Mouse (Mus musculus): ENCODE data around the gene Unc119. TPM values are rescaled to one million over a fixed set of nuclear protein-coding genes. Genes with fewer than 3 reads are reported as not detected.

Gene Unc119
- polyA plus RNA-seq, 3 experiments from 2014 or later: 11.3 to 29.0 (median 11.9) TPM

GRCm38 (mm10) chr11:78372166-78372565, 28.9 kb downstream of the Unc119 start:
- no peak for ATAC-seq

- ATAC-seq: no peak
Observed at GRCm38 (mm10) chr11:78372610-78373009, 29.3 kb downstream of the Unc119 start.

GRCm38 (mm10) chr11:78374147-78374546, 30.9 kb downstream of the Unc119 start:
- ATAC-seq: no peak

GRCm38 (mm10) chr11:78377549-78378159, 34.4 kb downstream of the Unc119 start:
- no peak for ATAC-seq

DNA sequence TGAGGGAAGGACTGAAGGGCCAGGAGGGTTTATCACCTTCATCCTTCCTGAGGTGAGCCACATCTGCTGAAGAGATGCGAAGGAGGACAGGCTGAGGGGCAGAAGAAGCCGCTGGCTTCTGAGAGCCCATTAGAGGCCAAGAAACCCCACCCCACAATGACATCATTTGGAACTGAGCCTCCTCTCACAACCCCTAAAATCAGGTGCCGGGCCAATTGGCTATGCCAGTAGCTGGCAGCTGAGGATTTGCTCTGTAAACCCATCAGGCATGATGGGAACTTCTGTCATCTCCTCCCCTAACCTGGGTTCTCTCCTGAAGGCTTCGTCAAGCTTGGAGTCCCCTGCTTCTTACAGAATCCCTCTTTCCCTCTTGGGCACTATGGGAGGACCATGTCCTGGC, 37.1 kb downstream of the Unc119 start:
- no peak for ATAC-seq

DNA sequence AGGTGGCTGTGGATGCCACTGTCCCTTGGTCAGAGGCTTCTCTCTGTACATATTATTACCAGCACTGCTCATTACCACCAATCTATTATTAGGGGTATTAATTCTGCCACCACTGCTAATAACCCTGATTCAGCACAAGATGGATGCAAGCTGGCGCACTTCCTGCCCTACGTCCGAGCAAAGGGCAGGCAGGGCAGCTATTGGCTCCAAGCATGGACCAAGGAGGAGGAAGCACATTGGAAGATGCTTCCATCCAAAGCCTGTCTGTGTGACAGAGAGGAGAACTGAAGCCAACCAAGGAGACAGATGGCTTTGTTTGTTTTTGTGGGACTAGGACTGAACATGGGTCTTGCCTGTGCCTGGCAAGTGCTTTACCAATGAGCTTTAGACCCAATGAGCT, 37.7 kb downstream of the Unc119 start:
- no peak for ATAC-seq

DNA sequence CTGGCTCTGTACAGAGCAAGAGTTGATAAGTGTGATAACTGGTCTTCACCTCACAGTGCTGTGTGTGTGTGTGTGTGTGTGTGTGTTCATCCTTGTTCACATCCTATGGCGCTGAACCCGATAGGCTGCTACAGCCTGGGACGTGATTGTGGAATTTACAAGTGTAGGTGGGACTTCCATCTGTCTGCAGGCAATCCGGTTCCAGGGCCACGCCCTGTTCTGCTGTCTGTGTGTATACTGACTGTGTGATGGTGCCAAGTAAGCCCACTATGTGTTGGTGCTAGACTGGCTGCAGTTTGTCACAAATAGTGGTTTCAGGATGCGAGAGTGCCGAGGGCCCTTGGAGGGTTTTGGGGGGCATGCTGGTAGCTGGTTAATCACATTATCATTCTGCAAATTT, 39.0 kb downstream of the Unc119 start:
- no peak for ATAC-seq

DNA sequence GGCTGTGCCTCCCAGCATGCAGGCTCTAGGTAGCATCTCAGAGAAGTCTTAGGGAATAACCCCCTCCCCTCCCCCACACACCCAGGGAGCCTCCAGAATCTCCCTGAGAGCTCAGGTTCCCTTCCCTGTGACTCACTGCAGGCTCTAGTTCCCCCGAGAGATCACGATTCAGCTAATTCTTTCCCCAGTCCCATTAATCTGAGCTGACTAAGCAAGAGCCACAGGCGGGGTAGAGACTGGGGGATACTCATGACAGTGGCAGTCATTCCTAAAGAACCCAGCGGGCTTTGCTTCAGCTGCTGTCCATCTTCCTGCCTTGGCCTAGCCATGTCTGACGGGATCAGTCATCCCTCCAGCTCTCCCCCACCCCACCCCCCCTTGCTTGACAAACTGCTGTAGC, 39.4 kb downstream of the Unc119 start:
- no peak for ATAC-seq

GRCm38 (mm10) chr11:78385776-78386175, 42.5 kb downstream of the Unc119 start:
- ATAC-seq: no peak

DNA sequence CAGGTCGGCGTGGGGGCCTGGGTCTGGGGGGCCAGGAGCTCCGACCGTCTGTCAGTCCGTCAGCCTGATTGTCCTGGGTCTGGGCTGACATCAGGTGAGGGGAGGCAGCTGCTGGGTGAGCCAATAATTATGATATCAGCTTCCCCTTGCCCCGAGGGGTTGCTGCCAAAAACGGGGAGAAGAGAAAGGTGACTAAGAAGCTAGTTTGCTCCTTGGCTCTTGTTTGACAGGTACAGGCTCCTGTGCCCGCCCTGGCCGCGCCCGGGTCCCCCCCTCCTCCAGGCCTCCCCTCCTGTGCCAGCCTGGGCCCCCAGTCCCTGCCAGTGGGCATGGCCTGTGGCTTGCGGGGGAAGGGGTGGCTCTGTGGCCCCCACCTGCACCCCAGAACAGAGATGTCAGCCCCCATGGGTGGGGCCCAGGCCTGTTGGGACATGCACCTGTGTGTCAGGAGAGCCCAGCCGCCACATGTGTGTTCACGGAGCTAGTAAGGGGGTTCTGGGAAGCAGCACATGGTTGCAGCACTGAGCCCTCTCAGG, 43.3 kb downstream of the Unc119 start, which contains the start of gene Foxn1:
Foxn1 (minus strand) TSS at position 51 of the 536 bp plus-strand sequence.
- ATAC-seq: no peak

- no peak for ATAC-seq
Observed at GRCm38 (mm10) chr11:78392728-78393127, 49.4 kb downstream of the Unc119 start.

- no peak for ATAC-seq
Observed at GRCm38 (mm10) chr11:78396950-78397349, 53.7 kb downstream of the Unc119 start.

GRCm38 (mm10) chr11:78397397-78397796, 54.1 kb downstream of the Unc119 start:
- ATAC-seq: peak; percentile 70

- ATAC-seq: no peak
Observed at GRCm38 (mm10) chr11:78398212-78398611, 54.9 kb downstream of the Unc119 start.

Other genes starting within 250 kb of the Unc119 start
- gene Fam222b, start 248.8 kb upstream of the Unc119 start, polyA plus RNA-seq (2017; shearing (Covaris generic)): 10 to 100 TPM; 10.9 to 20.0 (median 12.1) TPM
- 1 to 10 TPM; 3.5 to 6.8 (median 3.6) TPM for gene Traf4, start 177.9 kb upstream of the Unc119 start, polyA plus RNA-seq (2017; shearing (Covaris generic))
- 10 to 100 TPM in 2 of 3 experiments, 1 to 10 TPM in 1; 9.1 to 13.2 (median 11.3) TPM for gene Nek8, start 166.8 kb upstream of the Unc119 start, polyA plus RNA-seq (2017; shearing (Covaris generic))
- 1 to 10 TPM; 2.7 to 3.6 (median 3.2) TPM for gene Tlcd1, start 166.8 kb upstream of the Unc119 start, polyA plus RNA-seq (2017; shearing (Covaris generic))
- gene Rpl23a, start 159.9 kb upstream of the Unc119 start, polyA plus RNA-seq (2017; shearing (Covaris generic)): 1,000 to 10,000 TPM; 2,768 to 4,435 (median 3,801) TPM
- 1 to 10 TPM in 1 of 3 experiments, not detected in 2; 1.4 TPM for gene Rab34, start 155.1 kb upstream of the Unc119 start, polyA plus RNA-seq (2017; shearing (Covaris generic))
- 1 to 10 TPM; 1.9 to 5.4 (median 3.5) TPM for gene Proca1, start 150.1 kb upstream of the Unc119 start, polyA plus RNA-seq (2017; shearing (Covaris generic))
- 100 to 1,000 TPM; 103 to 118 (median 104) TPM for gene Sdf2, start 97.7 kb upstream of the Unc119 start, polyA plus RNA-seq (2017; shearing (Covaris generic))
- 10 to 100 TPM; 16.6 to 18.7 (median 16.9) TPM for gene Supt6, start 97.5 kb upstream of the Unc119 start, polyA plus RNA-seq (2017; shearing (Covaris generic))
- gene 2610507B11Rik, start 81.7 kb upstream of the Unc119 start, polyA plus RNA-seq (2017; shearing (Covaris generic)): 10 to 100 TPM; 26.4 to 41.9 (median 27.3) TPM
- under 1 TPM; 0.44 to 0.79 (median 0.48) TPM for gene BC030499, start 52.6 kb upstream of the Unc119 start, polyA plus RNA-seq (2017; shearing (Covaris generic))
- gene Spag5, start 42.0 kb upstream of the Unc119 start, polyA plus RNA-seq (2017; shearing (Covaris generic)): 10 to 100 TPM in 1 of 3 experiments, 1 to 10 TPM in 2; 2.2 to 22.1 (median 3.4) TPM
- gene Aldoc, start 20.5 kb upstream of the Unc119 start, polyA plus RNA-seq (2017; shearing (Covaris generic)): 1 to 10 TPM; 4.0 to 9.6 (median 7.6) TPM
- gene Pigs, start 15.1 kb upstream of the Unc119 start, polyA plus RNA-seq (2017; shearing (Covaris generic)): 10 to 100 TPM; 55.1 to 70.1 (median 57.5) TPM
- gene Foxn1, start 43.1 kb downstream of the Unc119 start, polyA plus RNA-seq (2017; shearing (Covaris generic)): not detected
- gene Slc13a2, start 78.7 kb downstream of the Unc119 start, polyA plus RNA-seq (2017; shearing (Covaris generic)): not detected
- 1 to 10 TPM in 2 of 3 experiments, under 1 TPM in 1; 0.36 to 4.3 (median 3.7) TPM for gene Slc46a1, start 122.2 kb downstream of the Unc119 start, polyA plus RNA-seq (2017; shearing (Covaris generic))
- gene Sarm1, start 154.3 kb downstream of the Unc119 start, polyA plus RNA-seq (2017; shearing (Covaris generic)): 1 to 10 TPM in 1 of 3 experiments, under 1 TPM in 2; 0.41 to 2.2 (median 0.97) TPM
- not detected for gene Vtn, start 155.6 kb downstream of the Unc119 start, polyA plus RNA-seq (2017; shearing (Covaris generic))
- not detected for gene Sebox, start 160.0 kb downstream of the Unc119 start, polyA plus RNA-seq (2017; shearing (Covaris generic))
- gene Tmem199, start 168.7 kb downstream of the Unc119 start, polyA plus RNA-seq (2017; shearing (Covaris generic)): 10 to 100 TPM; 42.2 to 59.5 (median 54.9) TPM
- gene Poldip2, start 168.7 kb downstream of the Unc119 start, polyA plus RNA-seq (2017; shearing (Covaris generic)): 10 to 100 TPM; 12.4 to 16.8 (median 13.2) TPM
- gene Tnfaip1, start 192.8 kb downstream of the Unc119 start, polyA plus RNA-seq (2017; shearing (Covaris generic)): 10 to 100 TPM; 14.6 to 20.3 (median 16.9) TPM
- gene Ift20, start 192.9 kb downstream of the Unc119 start, polyA plus RNA-seq (2017; shearing (Covaris generic)): 100 to 1,000 TPM; 104 to 117 (median 111) TPM
- gene Tmem97, start 207.3 kb downstream of the Unc119 start, polyA plus RNA-seq (2017; shearing (Covaris generic)): 10 to 100 TPM; 15.0 to 38.9 (median 18.8) TPM

Data from inflammation-experienced regulatory T-cells, adult 6 months (primary cell).